Mouse (Mus musculus): ENCODE measurements around the gene Klhl22.
A peak's percentile ranks its signal among the peaks of the same experiment; 100 is the strongest.

Gene Klhl22

GRCm38 (mm10) chr16:17802839-17803674 is 43.6 kb downstream of the Klhl22 start:
- peak in 1 of 2 experiments; percentile 20 for DNase-seq

GRCm38 (mm10) chr16:17803675-17804448 is 44.4 kb downstream of the Klhl22 start:
- DNase-seq: no peak

GRCm38 (mm10) chr16:17804449-17804912 is 45.1 kb downstream of the Klhl22 start:
- DNase-seq: peak; percentile 11 to 35

DNA sequence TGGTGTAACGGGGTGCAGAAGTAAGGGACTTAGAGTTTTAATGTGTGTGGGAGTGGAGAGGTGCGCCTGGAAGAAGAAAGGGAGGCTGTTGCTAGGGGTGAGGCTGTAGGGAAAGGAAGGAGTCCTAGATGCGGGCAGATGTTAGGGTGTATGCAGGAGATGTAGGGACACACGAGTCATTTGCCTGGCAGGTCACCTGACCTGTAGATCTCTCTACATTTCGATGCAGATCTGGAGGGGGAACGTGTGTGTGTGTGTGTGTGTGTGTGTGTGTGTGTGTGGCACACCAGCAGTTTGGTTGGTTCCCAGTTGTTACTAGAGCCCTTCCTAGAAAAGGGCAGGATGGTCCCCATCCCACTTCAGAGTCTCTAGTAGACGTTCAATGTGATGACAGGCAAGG is 45.6 kb downstream of the Klhl22 start:
- no peak for DNase-seq

DNA sequence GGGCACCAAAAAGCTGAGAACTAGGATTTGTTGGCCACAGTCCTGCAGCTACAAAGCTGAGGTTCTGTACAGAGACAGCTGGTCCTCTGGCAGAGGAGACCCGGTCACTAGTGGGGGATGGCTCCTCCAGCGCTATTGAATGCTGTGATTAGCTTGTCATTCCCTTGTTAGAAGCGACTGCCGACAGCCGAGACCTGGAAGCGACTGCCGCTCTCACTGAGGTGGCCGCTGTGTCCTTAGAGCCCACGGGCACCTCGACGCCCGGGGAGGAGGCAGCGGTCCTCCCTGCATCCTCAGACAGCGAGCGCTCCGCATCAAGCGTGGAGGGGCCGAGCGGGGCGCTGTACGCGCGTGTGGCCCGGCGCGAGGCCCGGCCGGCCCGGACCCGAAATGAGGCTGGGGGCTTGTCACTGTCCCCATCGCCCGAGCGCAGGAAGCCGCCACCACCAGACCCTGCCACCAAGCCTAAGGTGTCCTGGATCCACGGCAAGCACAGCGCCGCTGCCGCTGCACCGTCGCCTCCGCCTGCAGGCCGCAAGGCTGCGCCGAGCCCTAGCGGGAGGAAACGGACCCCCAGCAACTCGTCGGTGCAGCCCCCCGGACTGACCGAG is 47.3 kb downstream of the Klhl22 start:
- DNase-seq: no peak

DNA sequence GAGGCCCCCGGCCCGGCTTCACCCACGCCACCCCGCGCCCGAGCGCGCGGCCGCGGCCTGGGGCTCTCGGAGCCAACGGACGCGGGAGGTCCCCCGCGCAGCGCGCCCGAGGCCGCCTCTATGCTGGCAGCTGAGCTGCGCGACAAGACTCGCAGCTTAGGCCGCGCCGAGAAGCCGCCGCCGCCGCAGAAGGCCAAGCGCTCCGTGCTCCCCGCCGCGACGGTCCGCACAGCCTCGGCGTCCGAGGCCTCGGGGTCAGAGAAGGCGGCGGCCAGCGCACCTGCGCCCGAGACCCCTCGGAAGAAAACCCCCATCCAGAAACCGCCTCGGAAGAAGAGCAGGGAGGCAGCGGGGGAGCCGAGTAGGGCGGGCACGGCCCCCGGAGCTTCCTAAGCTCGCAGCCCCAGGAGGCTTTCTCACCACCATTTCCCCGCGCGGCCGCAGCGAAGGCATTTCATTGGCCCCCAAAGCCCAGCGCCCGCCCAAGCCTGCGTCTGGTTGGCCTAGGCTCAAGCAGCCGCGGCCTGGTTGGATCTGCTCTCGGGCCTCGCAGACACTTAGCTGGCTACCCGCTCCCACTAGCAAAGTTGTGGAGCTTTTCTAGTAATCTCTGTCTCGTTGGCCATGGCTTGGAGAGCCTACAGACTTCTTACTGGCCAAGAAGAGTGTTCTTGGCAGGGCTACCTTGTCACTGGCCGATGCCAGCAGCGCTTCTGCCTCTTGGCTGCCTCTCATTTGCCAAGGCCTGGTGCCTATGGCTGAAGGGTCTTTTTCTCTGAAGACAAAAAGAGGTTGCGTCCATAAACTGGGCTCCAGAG is 48.0 kb downstream of the Klhl22 start:
- peak; percentile 72 to 85 for DNase-seq

DNA sequence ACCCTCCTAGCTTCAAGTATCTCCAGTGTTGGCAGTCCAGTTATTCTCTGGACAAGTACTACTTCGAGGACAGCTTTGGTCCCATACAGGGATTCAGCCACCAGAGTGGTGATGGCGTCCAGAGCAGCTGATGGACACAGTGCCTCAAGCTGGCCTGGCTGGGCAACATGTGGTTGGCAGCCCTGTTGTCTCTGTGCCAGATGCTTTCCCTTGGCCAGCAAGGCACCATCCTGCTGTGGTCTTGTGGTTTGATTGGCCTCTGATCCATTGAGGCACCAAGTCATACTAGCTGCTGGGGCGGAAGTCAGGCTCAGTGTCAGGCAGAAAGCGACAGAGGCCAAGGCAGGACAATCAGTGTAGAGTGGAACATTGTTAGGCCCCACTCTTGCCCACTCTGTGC is 49.7 kb downstream of the Klhl22 start:
- DNase-seq: no peak

DNA sequence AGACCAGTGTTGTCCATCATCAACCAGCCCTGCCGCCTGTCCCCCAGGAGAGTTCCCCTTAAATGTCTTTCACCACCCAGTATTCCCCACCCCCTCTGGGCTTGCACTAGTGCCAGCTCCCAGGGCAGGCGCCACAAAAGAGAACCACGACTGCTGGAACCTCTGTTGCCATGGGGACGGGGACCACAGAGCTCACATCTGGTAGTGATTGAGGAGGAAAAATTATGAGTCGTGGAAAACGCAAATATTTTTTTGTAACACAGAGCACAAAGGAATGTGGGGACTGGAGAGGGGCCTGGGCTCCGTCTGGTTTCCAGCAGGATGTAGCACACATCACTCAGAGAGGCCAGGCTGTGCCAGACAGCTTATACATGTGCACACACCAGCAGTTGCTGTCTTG is 50.3 kb downstream of the Klhl22 start:
- DNase-seq: no peak

DNA sequence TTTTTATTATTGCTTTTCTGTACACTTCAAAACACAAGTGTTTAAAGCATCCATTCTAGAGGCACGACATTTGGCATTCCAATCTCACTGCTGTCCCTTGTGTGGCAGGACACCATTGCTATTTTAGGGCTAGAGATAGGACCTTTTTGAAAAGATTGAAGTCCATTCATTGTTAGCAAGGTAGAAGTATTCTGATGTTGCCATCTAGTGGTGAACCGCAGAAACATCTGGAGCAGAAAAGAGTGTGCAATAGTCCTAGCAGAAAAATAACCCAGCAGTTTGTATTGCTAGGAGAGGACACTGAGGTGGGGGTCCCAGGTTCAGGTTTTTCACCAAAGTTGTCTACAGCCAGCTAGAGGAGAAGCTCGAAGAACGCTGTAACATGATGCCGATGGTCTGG is 52.7 kb downstream of the Klhl22 start:
- DNase-seq: no peak

DNA sequence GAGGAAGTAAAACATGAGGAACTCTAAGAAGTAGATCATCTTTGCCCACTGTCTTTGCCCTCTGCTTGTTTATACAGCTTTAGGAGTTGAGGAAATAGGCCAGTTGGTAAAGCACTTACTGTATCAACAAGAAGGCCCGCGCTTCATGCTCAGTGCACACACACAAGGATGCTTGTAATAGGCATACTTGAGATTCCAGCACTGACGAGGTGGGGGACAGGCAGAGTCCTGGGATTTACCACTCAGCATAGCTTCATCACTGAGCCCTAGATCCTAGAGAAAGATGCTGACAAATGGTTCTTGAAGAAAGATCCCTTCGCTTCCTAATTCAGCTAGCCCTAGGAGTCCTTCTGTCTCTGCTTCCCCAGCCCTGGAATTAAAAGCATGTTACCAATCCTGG is 53.8 kb downstream of the Klhl22 start:
- no peak for DNase-seq

- peak; percentile 35 to 63 for DNase-seq
Observed at GRCm38 (mm10) chr16:17815411-17816402, 56.3 kb downstream of the Klhl22 start.

GRCm38 (mm10) chr16:17816528-17816927 is 57.1 kb downstream of the Klhl22 start:
- no peak for DNase-seq

DNA sequence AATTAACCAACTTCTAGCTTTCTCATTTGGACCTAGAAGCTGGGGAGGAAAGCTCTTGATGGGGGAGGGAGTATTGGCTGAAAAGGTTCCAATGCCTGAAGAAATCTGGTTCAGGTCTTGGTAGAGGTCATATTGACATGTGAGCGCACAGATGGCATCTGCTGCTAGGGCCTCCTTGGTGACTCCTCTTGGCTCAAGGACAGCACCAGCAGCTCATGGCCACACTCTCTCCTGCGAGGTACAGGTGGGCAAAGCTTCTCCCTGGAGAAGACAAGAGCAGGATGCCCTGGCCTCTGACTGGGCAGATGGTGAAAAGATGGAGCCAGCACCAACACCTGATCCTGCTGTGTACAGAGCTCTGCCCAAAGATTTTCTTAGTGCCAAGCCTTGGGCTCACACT is 67.1 kb downstream of the Klhl22 start:
- DNase-seq: no peak

- DNase-seq: no peak
Observed at GRCm38 (mm10) chr16:17828229-17828628, 68.8 kb downstream of the Klhl22 start.

DNA sequence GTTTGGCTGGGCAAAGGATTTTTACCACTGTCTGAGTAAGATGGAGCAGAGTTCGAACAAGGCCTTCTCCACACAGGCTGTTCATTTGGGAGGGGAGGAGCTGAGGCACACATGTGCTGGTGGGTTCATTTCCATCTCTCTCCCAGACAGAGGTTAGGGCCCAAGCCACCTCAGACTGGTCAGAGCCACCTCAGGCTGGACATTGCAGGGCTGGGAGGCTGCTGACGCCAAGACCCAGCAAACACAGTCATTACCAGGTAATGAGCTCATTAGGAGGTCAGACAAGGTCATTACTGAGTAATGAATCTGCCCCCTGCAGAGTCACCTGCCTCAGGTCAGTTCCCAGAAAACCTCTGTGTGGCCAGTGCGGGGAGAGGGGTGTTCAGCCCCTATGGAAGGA is 69.4 kb downstream of the Klhl22 start:
- DNase-seq: no peak

DNA sequence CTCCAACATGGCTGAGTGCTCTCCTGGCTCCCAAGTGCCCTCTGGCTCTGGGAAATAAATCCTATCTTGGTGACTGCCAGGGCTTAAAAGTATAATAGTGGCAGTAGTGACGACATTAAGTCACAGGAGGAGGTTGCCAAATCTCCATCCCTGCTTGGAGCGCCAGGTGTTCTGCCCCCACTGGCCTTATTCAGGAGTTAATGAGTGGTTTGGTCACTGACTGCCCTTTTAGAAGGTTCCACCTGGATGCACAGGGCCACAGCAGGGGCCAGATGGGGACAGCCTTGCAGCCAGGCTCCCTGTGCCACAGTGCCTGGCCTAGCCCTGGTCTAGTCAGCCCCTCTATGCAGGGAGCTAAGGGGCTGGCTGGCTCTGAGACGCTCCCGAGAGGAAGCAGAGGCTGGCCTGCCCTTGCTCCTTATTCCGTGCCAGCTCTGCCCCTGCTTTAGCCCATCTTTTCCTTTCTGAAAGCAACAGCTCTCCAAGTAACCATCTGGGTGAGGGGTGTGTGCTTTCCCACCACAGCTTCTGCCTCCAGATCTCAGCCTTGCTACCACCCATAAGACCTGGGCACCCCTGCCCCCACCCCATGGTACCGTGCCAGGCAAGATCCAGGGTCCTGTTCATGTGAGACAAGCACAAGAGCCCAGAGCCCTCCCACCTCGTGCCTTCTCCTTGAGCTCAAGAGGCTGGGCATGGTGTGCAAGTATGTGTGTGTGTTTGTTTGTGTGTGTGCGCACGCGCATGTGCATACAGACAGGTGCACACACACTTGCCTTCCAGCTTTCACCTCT is 71.2 kb downstream of the Klhl22 start:
- no peak for DNase-seq

DNA sequence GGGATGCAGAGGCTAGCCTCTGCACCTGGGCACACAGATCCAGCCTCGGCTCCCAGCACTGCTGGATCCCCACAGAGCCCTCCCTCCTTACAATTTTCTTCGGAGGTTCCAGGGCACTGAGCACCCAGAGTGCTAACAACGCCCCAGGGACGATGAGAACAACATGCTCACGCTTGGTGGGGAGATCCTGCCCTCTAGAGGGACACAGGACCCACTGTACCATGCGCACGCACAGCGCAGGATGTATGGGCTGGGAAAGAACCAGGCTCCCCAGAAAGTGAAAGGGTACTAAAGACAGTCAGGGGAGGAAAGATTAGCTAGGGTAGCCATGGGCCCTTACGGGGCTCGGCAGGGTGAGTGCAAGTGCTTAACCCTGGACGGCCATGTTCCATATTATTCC is 72.4 kb downstream of the Klhl22 start:
- DNase-seq: no peak

- DNase-seq: no peak
Observed at GRCm38 (mm10) chr16:17832821-17833220, 73.4 kb downstream of the Klhl22 start, which contains the start of gene B830017H08Rik. Gene B830017H08Rik (plus strand): TSS chr16:17833121.

DNA sequence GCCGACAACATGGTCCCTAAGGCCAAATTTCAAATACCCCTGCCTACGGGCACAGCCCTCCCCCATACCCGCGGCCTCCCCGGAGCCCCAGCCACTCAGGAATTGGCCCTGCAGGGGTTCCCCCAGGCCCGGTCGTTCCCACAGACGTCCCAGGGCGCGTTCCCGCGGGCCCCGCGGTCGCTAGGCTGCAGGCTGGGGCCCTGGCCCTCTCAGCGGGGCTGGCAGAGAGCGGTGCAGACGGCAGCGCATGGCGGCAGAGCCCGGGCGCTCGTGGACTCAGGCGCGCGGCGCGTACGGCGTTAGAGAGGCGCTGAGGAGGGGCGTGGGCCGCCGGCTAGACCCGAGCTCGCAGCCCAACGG is 73.9 kb downstream of the Klhl22 start:
- DNase-seq: no peak

GRCm38 (mm10) chr16:17833681-17834399 is 74.4 kb downstream of the Klhl22 start:
- no peak for DNase-seq
